Mouse (Mus musculus) thymus, postnatal 36 days (tissue): ENCODE results near the gene Gm19965.

Source experiments
- DNase-seq, 2 experiments: peaks; one replicate each; pipeline ENCODE4 v3.0.0; 2022; ENCODE audit warnings: mixed read lengths in 2 of 2

Gene Gm19965

DNA sequence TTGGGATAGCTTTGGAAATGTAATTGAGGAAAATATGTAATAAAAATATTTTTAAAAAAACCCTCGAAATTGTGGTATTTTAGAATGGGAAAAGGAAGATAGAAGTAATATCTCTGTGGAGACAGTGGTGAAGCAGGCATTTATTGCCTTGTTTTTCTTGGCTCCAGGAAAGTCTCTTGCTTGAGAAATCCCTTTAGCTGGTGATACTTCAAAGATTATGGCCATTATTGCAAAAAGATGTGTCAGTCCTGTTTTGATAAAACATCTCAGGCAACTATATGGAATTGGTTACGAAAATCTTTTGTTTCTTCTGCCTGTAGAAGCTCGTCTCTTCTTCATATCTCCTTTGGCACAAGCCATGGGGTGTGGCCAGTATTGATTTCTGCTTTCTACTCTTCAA, at the start of gene Gm19965:
Gene Gm19965, plus strand, starts transcription at position 301 of the 400 bp plus-strand sequence.
- DNase-seq: no peak

- no peak for DNase-seq
Observed at GRCm38 (mm10) chr1:116782471-116782989, 20.3 kb upstream of the Gm19965 start.
